In the genomic region with DNA sequence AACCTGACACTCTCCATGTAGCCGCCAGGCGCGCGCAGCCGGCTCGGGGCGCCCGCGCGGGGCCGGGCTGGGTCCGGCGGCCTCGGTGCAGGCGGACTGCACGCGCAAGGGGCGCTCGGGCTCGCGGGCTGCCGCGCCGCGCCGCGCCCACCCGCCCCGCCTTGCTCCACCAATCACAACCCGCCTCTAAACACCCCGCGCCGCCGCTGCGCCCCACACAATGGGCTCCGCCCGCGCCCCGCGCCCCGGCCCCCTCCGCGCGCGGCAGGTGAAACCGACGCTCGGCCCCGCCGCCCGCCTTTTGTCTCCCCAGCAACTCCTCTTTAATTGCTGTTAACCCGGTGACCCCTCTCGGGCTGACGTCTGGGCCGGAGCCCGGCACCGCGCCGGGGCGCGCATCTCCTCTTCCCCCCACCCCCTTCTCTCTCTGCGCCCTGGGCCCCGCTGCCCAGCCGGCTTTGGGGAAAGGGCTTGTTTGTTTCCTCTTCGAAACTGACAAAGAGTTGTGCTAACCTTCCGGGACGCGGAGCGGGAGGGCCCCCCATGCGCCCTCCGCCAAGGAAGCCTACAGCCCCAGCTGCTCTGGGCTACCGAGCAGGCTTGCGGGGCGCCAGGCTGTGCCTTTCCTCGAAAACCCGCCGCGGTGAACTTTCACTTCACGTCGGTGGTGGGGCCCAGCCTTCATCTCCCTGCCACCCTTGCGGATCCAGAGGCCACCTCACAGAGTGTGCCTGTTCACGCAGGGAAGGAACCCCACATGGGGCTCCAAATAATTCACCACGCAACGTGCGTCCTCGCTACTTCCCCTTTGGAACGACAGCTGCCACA, we compare ENCODE assay signal across 7 mouse cellular contexts.
DNase-seq lines count a peak whose midpoint lies in the region; ATAC-seq and TF ChIP-seq lines count a peak whose summit lies in the region.

No protein-coding gene starts in this region.

- peak; percentile 74 for ATAC-seq in liver, embryonic 13.5 days (ENCODE audit: low read depth)
- ATAC-seq in stomach, embryonic 15.5 days (ENCODE audit: insufficient read depth, low FRiP score, low read depth): peak; percentile 92

- H3K79me2 ChIP-seq in myocyte (ENCODE audit: control insufficient read depth, insufficient read depth): peaks cover 39% of the 10 kb centered on the region

- peak overlapping the region; percentile 91 for H3K4me3 ChIP-seq in gastrocnemius, adult 2 months
- H3K4me3 ChIP-seq in liver, embryonic 13.5 days (replicated peaks): peak overlapping the region; percentile 66
- peak overlapping the region; percentile 63 for H3K4me3 ChIP-seq in myocyte
- peak overlapping the region; percentile 74 for H3K4me3 ChIP-seq in stomach, embryonic 15.5 days (replicated peaks)

- H3K27ac ChIP-seq in gastrocnemius, adult 2 months: peak overlapping the region; percentile 84
- peak overlapping the region; percentile 68 for H3K27ac ChIP-seq in liver, embryonic 13.5 days
- H3K27ac ChIP-seq in stomach, embryonic 15.5 days: peak overlapping the region; percentile 93

- H3K4me1 ChIP-seq in liver, embryonic 13.5 days (replicated peaks): peaks cover 53% of the 10 kb centered on the region
- H3K4me1 ChIP-seq in stomach, embryonic 15.5 days: peaks cover 30% of the 10 kb centered on the region

- 0 out of 2 replicates have a peak, but pooled peaks have one; percentile 24 for TF ChIP-seq CTCF in gastrocnemius, adult 2 months (IDR thresholded peaks at IDR 0.05)

- H3K4me2 ChIP-seq in liver, embryonic 13.5 days: peak overlapping the region; percentile 76
- peak overlapping the region; percentile 89 for H3K4me2 ChIP-seq in myocyte (ENCODE audit: low read depth)
- H3K4me2 ChIP-seq in stomach, embryonic 15.5 days: peak overlapping the region; percentile 78

- H3K27me3 ChIP-seq in liver, embryonic 13.5 days: peaks cover 21% of the 10 kb centered on the region
- no peaks in the 10 kb centered on the region for H3K27me3 ChIP-seq in myocyte (ENCODE audit: control insufficient read depth, insufficient read depth, insufficient read length)
- no peaks in the 10 kb centered on the region for H3K27me3 ChIP-seq in stomach, embryonic 15.5 days (replicated peaks)

- peak; percentile 71 for TF ChIP-seq POLR2A in myocyte (IDR thresholded peaks at IDR 0.05; ENCODE audit: insufficient read length, low read depth)

- no peaks in the 10 kb centered on the region for H3K36me3 ChIP-seq in liver, embryonic 13.5 days
- H3K36me3 ChIP-seq in myocyte (ENCODE audit: control insufficient read depth, insufficient read depth): no peaks in the 10 kb centered on the region
- H3K36me3 ChIP-seq in stomach, embryonic 15.5 days: no peaks in the 10 kb centered on the region

- intact Hi-C loops in gastrocnemius, adult 2 months (cut with DNase I): no loop called here

- H3K9me3 ChIP-seq in liver, embryonic 13.5 days (replicated peaks): no peaks in the 10 kb centered on the region
- H3K9me3 ChIP-seq in stomach, embryonic 15.5 days: no peaks in the 10 kb centered on the region

- 1% methylated on average over 63 of the region's 87 CpGs for WGBS in liver, embryonic 13.5 days (ENCODE audit: insufficient replicate concordance)
- under 1% methylated on average over 78 of the region's 87 CpGs for WGBS in stomach, embryonic 15.5 days

- H3K9ac ChIP-seq in liver, embryonic 13.5 days: peak overlapping the region; percentile 67
- H3K9ac ChIP-seq in stomach, embryonic 15.5 days: peak overlapping the region; percentile 32

- H3ac ChIP-seq in myocyte (ENCODE audit: control insufficient read depth, insufficient read length): peak overlapping the region; percentile 99

- DNase-seq in ES-CJ7 (ENCODE audit: low read depth, low spot score): peak; percentile 59
- peak; percentile 76 for DNase-seq in adrenal gland, postnatal 10 days
- DNase-seq in gastrocnemius, adult 2 months: peak; percentile 75
- peak; percentile 64 for DNase-seq in induced T-regulatory cell, adult 2 months (ENCODE audit: low read depth)
- no peak for DNase-seq in liver, embryonic 13.5 days

TF ChIP-seq in myocyte, 11 proteins besides CTCF, POLR2A, EP300 and RAD21:
- no peak for TF ChIP-seq TCF3 (IDR thresholded peaks at IDR 0.05; ENCODE audit: insufficient read length, low read depth)
- peak; percentile 31 for TF ChIP-seq POLR2AphosphoS2 (IDR thresholded peaks at IDR 0.05; ENCODE audit: insufficient read length, low read depth)
- TF ChIP-seq MYOD1 (IDR thresholded peaks at IDR 0.05; ENCODE audit: control insufficient read depth in 1 of 3, insufficient read length in 2 of 3, low read depth in 2 of 3): peak in 2 of 3 experiments; percentile 57 to 60
- peak in 2 of 3 experiments; percentile 18 to 55 for TF ChIP-seq MYOG (IDR thresholded peaks at IDR 0.05; ENCODE audit: control insufficient read depth in 1 of 3, insufficient read depth in 1 of 3, insufficient read length in 2 of 3, low read depth in 2 of 3)
